Mouse (Mus musculus) C3H10T1/2 (cell line): Measurements from ENCODE around the gene Gpr39. TPM values are rescaled to one million over a fixed set of nuclear protein-coding genes. Genes with fewer than 3 reads are reported as not detected.

Experiments used
- polyA plus RNA-seq, 2 experiments: library from polyadenylated mRNA; unstranded; fragments of >200 nt; fragmentation: generic; extraction: Trizol; gene quantifications; one replicate each; pipeline ENCODE4 v1.2.1; 2012; ENCODE audit warnings: missing spikeins in 2 of 2

Gpr39 gene
- polyA plus RNA-seq, result 10 to 100 TPM in 1 of 2 experiments, 1 to 10 TPM in 1; 2.6 to 28.0 TPM

DNA sequence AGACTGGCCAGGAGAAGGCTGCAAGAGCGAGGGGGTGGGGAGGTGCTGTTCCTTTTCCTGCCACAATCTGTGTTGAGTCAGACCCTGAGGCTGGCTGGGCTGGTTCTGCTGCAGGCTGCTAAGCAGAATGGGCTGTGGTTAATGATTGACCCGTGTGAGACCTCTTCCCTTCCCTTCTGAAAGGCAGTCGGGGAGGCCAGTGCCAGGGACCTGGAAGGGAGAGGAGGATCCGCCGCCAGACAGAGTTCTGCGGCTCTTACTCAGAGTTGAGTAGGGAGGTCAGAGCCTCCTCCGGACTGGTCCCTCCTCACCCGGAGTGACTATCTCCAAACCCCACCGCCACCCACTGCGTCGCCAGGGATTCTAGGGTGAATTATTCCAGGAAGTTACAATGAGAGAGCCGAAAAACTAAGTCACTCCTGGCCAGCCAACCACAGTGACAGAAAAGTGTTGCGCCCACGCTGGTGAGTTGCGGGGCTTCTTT is at the start of gene Gpr39:
TSS of gene Gpr39 (plus strand) at position 206 of the 484 bp plus-strand sequence.

DNA sequence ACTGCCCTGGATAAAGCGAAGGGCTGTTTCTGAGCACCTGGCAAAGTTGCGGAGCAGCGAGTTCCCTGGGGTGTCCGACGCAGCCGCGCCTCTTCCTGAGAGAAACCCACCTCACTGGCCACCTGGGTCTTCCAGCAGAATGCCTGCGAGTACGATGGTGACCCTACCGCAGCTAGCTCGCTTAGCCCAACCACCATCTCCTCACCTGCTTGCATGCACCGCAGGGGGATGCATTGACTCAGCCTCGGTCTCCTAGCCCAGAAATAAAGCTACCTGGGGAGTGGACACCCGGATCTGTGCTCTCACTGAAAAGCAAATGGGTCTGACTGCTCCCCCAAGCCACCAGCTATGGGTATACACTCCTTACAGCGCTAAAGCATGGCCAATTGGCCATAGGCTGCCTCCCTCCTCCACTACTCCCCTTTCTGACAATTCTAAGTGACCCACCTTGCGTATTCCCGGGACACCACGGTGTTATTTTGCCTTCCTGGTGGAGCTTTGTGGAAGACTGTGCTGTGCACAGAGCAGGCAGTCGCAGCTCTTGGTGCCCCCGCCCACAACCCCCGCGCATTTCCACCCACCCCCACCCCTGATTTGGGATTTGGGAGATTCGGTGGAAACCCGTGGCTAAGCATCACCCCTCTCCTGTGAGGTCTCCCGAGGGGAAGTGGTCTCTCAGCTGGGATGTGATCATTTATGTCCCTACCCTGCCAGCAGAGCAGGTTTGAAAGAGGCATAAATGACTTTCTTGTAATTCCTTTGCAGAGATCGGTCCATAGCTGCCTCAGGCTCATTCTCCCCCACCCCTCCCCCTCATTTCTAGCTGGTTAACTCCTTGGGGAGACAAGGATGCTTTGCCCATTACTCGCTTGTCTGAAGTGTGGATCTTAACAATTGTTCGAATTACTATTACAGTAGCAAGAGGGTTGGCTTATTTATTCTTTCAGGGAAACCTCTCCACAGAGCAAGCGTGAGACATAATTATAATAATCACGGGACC is 236.1 kb downstream of the Gpr39 start, which contains the start of gene Lypd1:
TSS of gene Lypd1 (minus strand) at position 501 of the 1,000 bp plus-strand sequence.

Other genes with a start within 250 kb of the Gpr39 start
- gene Actr3, start 241.3 kb upstream of the Gpr39 start, polyA plus RNA-seq, result 10 to 100 TPM; 13.9 to 65.8 TPM
- gene Slc35f5, start 116.4 kb upstream of the Gpr39 start, polyA plus RNA-seq, result 10 to 100 TPM in 1 of 2 experiments, under 1 TPM in 1; 0.82 to 18.2 TPM
- 1 to 10 TPM in 1 of 2 experiments, under 1 TPM in 1; 0.14 to 2.5 TPM for gene Lypd1, start 236.1 kb downstream of the Gpr39 start, polyA plus RNA-seq